Mouse (Mus musculus): ENCODE results near the gene Med18.

Gene Med18

GRCm38 (mm10) chr4:132463430-132464254, at the start of gene Med18:
TSS of gene Med18 (minus strand) at chr4:132463921.
- DNase-seq (ENCODE audit: inconsistent age in 2 of 2, low spot score in 1 of 2): peak; percentile 95 to 97

GRCm38 (mm10) chr4:132512080-132512479, 48.4 kb upstream of the Med18 start:
- peak in 1 of 2 experiments; percentile 22 for DNase-seq (ENCODE audit: inconsistent age in 2 of 2, low spot score in 1 of 2)

- peak; percentile 98 to 99 for DNase-seq (ENCODE audit: inconsistent age in 2 of 2, low spot score in 1 of 2)
Observed at GRCm38 (mm10) chr4:132510352-132510798, 46.7 kb upstream of the Med18 start, which contains the start of gene Sesn2. TSS of gene Sesn2 (minus strand) at chr4:132510501.

- peak; percentile 86 to 93 for DNase-seq (ENCODE audit: inconsistent age in 2 of 2, low spot score in 1 of 2)
Observed at GRCm38 (mm10) chr4:132509621-132510296, 46.0 kb upstream of the Med18 start.

- peak in 1 of 2 experiments; percentile 32 for DNase-seq (ENCODE audit: inconsistent age in 2 of 2, low spot score in 1 of 2)
Observed at GRCm38 (mm10) chr4:132507210-132507609, 43.5 kb upstream of the Med18 start.

- DNase-seq (ENCODE audit: inconsistent age in 2 of 2, low spot score in 1 of 2): no peak
Observed at GRCm38 (mm10) chr4:132506250-132506649, 42.5 kb upstream of the Med18 start.

- no peak for DNase-seq (ENCODE audit: inconsistent age in 2 of 2, low spot score in 1 of 2)
Observed at GRCm38 (mm10) chr4:132505800-132506199, 42.1 kb upstream of the Med18 start.

GRCm38 (mm10) chr4:132505034-132505738, 41.5 kb upstream of the Med18 start:
- DNase-seq (ENCODE audit: inconsistent age in 2 of 2, low spot score in 1 of 2): no peak

- peak in 1 of 2 experiments; percentile 36 for DNase-seq (ENCODE audit: inconsistent age in 2 of 2, low spot score in 1 of 2)
Observed at GRCm38 (mm10) chr4:132503344-132503743, 39.6 kb upstream of the Med18 start.

- DNase-seq (ENCODE audit: inconsistent age in 2 of 2, low spot score in 1 of 2): no peak
Observed at GRCm38 (mm10) chr4:132501639-132502038, 37.9 kb upstream of the Med18 start.

- peak in 1 of 2 experiments; percentile 31 for DNase-seq (ENCODE audit: inconsistent age in 2 of 2, low spot score in 1 of 2)
Observed at GRCm38 (mm10) chr4:132494271-132494918, 30.7 kb upstream of the Med18 start.

- DNase-seq (ENCODE audit: inconsistent age in 2 of 2, low spot score in 1 of 2): peak in 1 of 2 experiments; percentile 56
Observed at GRCm38 (mm10) chr4:132492178-132493060, 28.7 kb upstream of the Med18 start.

GRCm38 (mm10) chr4:132491748-132492147, 28.0 kb upstream of the Med18 start:
- DNase-seq (ENCODE audit: inconsistent age in 2 of 2, low spot score in 1 of 2): peak; percentile 46 to 87

- no peak for DNase-seq (ENCODE audit: inconsistent age in 2 of 2, low spot score in 1 of 2)
Observed at GRCm38 (mm10) chr4:132491057-132491456, 27.3 kb upstream of the Med18 start.

- DNase-seq (ENCODE audit: inconsistent age in 2 of 2, low spot score in 1 of 2): no peak
Observed at GRCm38 (mm10) chr4:132490273-132491010, 26.7 kb upstream of the Med18 start.

- DNase-seq (ENCODE audit: inconsistent age in 2 of 2, low spot score in 1 of 2): no peak
Observed at GRCm38 (mm10) chr4:132488976-132489375, 25.3 kb upstream of the Med18 start.

- peak in 1 of 2 experiments; percentile 59 for DNase-seq (ENCODE audit: inconsistent age in 2 of 2, low spot score in 1 of 2)
Observed at GRCm38 (mm10) chr4:132488521-132488920, 24.8 kb upstream of the Med18 start.

GRCm38 (mm10) chr4:132484820-132485219, 21.1 kb upstream of the Med18 start:
- DNase-seq (ENCODE audit: inconsistent age in 2 of 2, low spot score in 1 of 2): no peak

GRCm38 (mm10) chr4:132484231-132484630, 20.5 kb upstream of the Med18 start:
- no peak for DNase-seq (ENCODE audit: inconsistent age in 2 of 2, low spot score in 1 of 2)
